Mouse (Mus musculus): ENCODE results near the gene Fam173b.
A peak's percentile ranks its signal among the peaks of the same experiment; 100 is the strongest.
"Not testable (repeated sequence)": the region's sequence is repeated elsewhere in the genome, so short reads cannot be mapped to it uniquely, and the experiment has no call there.

Gene Fam173b

GRCm38 (mm10) chr15:31601646-31602374 is at the start of gene Fam173b, which contains the start of gene Cct5:
Gene Fam173b (plus strand): TSS chr15:31601852.
Gene Cct5 (minus strand): TSS chr15:31601804.
- DNase-seq (ENCODE audit: low spot score) = peak; percentile 97

DNA sequence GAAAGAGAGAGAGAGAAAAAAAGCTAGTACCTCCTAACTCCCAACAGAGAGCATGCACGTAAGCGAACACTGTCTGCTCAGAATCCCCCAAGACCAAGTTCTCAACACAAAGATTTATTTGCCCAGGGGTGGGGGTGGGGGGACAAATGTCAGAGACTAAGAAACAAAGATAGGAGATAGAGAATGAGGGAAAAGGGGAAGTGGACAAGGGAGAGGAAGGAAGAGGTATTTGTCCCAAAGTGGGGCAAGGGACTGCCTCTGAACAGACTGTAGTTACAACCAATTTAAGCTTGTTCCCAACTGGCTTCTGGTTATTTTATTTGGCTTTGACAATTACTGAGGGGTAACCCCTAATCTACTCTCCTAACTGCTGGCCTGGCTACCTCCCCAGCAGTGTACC is 46.8 kb upstream of the Fam173b start:
- DNase-seq (ENCODE audit: low spot score) = no peak

GRCm38 (mm10) chr15:31561390-31561789 is 40.3 kb upstream of the Fam173b start:
- DNase-seq (ENCODE audit: low spot score) = no peak

GRCm38 (mm10) chr15:31561976-31562375 is 39.7 kb upstream of the Fam173b start:
- no peak for DNase-seq (ENCODE audit: low spot score)

DNA sequence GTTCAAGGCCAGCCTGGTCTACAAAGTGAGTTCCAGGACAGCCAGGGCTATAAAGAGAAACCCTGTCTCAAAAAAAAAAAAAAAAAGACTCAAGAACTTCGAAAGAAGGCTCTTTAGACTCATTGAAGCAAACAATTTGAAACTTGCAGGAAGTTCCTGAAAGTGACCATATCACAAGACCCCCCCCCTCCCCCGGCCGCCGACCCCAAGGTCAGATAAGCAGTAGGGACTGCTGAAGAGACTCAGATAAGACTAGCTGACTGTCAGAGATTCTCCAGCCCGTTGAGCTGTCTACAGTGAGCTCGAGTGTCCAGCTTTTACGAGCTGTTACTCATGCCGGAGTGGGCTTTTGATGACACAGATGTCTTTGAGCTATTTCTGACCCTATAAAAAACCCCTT is 38.8 kb upstream of the Fam173b start:
- no peak for DNase-seq (ENCODE audit: low spot score)

GRCm38 (mm10) chr15:31563577-31564546 is 37.8 kb upstream of the Fam173b start:
- DNase-seq (ENCODE audit: low spot score) = no peak

GRCm38 (mm10) chr15:31565184-31565583 is 36.5 kb upstream of the Fam173b start, which contains the start of gene Cmbl:
Gene Cmbl (plus strand): TSS chr15:31565389.
- no peak for DNase-seq (ENCODE audit: low spot score)

DNA sequence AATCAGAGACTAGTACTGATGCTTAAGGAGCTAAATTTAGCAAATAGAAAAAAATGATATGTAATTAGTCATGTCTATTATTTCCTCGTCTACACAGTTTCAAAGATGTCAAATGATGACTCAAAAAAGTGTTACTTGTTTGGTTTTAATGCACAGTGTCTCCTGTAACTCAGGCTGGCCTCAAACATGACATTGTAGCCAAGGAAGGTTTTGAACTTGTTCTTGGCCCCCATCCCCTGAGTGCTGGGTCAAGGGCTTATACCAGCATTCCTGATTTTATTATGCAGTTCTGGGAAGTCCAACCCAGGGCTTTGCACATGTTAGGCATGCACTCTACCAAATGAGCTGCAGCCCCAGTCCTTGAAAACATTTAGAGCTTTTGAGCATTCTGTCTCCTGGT is 35.9 kb upstream of the Fam173b start:
- no peak for DNase-seq (ENCODE audit: low spot score)

GRCm38 (mm10) chr15:31567431-31567830 is 34.2 kb upstream of the Fam173b start:
- no peak for DNase-seq (ENCODE audit: low spot score)

DNA sequence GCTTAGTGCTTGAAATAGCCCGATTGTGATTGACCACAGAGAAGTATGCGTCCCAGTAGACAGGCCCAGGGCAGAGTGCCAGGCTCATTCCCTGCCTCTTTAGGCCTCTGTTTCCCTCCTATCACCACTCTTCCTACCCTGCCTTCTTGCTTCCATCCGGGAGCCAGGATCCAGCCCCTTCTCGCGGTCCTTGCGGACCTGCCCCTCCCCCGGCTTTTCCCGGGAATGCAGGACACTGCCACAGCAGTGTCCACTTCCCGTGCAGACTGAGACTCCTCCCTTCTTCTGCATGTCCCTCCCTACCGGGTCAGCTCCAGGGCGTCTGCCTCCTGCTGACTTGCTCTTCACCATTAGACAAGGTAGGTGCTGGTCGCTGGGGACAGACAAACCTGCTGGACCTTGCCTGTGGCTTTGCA is 33.1 kb upstream of the Fam173b start:
- peak; percentile 66 for DNase-seq (ENCODE audit: low spot score)

DNA sequence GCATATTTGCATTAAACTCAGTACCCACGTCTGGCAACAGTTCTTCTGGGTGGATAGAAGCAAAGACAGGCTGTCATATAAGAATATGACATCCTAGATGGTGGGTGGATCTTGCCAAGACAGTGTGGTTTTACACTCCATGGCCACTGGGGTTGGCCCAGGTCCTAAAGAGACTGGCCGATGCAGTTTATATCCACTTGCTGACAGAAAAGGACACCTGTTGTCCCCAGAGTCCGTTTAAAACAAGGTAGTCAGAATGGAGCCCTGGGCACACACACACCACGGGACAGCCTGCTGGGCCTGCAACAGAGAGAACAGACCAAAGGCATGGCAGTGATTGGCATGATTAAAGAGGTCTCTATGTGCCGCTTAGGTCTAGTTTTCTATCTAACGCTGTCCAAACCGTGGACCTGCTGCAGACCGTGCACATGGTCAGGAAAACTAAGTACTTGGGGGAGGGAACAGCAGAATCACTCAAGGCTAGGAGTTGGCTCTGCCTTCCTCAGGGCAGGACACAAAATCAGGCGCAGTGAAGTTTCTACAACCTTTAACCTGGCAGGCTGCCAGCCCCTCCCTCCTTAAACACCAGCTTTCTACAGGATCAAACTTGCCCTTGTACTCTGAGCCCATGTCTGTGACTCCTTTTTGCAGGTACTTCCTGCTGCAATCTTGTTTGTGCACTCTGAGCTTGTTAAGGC is 32.2 kb upstream of the Fam173b start:
- DNase-seq (ENCODE audit: low spot score) = peak; percentile 87

DNA sequence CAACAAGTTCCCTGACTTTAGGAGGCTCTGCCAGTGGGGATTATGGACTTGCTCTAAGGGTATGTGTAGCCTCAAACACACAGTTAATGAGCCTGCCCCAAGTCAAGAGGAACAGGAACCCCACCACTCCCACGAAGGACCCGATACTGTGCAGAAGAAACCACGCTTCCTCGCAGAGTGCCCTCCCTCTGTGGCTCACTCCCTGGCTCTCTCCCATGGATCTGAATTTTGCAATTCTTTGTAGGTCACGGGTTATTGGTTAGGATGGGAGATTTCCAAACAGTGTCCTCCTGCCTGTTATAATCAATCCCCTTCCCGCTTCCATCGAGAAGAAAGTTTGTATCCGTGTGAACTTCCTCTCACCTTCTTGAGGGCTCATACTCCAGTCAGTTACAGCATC is 30.7 kb upstream of the Fam173b start:
- DNase-seq (ENCODE audit: low spot score) = peak; percentile 83

DNA sequence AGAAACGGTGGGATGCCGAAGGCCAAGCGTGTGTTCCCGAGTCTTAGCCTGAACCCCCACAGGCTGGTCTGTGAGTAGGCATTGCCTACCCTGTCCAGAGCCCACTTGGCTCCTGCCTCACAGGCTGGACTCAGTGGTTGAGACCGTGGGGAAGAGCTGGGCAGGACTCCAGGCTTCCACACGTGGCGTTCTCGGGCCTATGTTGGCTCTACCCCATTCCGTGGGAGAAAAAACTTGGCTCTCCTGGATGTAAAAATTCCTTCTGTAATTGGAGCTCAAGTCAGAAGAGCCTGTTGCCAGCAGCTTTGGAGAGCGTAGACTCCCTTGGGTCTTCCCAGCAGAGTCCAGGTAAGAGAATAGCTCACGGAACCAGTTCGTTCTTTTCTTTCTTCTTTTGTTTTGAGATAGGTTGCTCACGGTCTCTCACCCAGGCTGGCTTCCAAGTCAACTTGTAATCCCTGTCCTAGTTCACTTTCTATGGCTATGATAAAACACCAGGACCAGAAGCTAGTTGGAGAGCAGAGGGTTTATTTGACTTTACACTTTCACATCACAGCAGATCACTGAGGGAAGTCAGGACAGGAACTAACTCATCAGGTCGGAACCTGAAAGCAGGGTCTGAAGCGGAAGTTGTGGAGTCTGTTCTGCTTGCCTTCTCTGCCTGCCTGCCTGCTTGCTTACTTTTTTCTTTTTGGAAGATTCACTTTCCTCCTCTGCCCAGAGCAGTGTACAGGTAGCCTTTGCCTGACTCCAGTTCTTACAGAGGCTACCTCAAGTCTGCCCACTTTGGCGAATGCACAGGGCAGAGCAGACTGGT is 29.5 kb upstream of the Fam173b start:
- DNase-seq (ENCODE audit: low spot score) = peak; percentile 93

- no peak for DNase-seq (ENCODE audit: low spot score)
These were observed 28.4 kb upstream of the Fam173b start for GRCm38 (mm10) chr15:31573287-31573686.

- no peak for DNase-seq (ENCODE audit: low spot score)
These were observed 28.0 kb upstream of the Fam173b start for GRCm38 (mm10) chr15:31573692-31574091.

DNA sequence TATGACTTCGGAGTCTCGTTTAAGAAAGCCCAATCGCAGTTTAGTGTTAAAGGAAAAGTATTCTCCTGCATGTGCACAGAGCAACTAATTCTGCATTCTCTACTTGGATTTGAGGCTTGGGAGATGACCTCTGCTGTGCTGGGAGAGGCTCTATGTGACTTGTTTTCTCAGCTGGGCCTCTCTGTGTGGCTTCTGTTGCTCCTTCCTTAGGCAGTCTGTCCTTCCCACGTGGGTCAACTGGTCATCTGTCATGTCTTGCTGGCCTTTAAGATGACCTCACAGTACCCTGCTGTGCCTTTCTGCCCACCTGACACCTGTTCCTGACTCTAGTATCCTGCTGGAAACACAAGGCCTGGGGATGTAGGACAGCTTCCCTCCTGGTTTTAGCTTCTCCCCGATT is 25.6 kb upstream of the Fam173b start:
- no peak for DNase-seq (ENCODE audit: low spot score)

GRCm38 (mm10) chr15:31581086-31581485 is 20.6 kb upstream of the Fam173b start:
- DNase-seq (ENCODE audit: low spot score) = not testable (repeated sequence)

GRCm38 (mm10) chr15:31583304-31584085 is 18.2 kb upstream of the Fam173b start:
- peak; percentile 89 for DNase-seq (ENCODE audit: low spot score)

DNA sequence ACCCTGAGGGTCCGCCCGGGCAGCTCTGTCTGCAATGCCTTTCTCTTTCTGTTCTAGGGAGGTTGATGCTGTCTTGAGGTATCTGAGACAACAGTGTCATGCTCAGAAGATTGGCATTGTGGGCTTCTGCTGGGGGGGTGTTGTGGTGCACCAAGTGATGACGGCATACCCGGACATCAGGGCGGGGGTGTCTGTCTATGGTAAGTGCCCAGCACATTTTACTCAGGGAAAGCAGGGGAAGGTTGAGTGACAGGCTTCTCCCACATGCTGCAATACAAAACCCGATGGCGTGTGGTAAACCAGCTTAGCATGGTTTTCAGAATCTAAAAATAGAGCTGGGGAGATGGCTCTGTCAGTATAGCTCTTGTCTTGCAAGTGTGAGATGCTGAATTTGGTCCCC is 16.4 kb upstream of the Fam173b start:
- no peak for DNase-seq (ENCODE audit: low spot score)

DNA sequence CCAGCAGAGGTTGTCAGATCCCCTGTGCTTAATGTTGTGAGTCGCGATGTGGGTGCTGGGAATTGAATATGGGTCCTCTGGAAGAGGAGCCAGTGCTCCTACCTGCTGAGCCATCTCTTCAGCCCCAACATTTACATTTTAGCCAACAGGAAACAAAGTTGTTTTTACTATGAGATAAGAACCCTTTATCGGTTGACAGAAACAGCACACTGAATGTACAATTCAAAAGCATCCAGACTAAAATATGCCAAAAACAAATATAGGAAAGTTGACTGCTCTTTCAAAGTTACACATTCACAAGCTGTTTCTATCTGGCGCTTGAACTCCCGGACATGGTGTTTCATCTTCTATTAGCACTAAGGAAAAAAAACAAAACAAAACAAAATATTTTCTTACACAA is 15.6 kb upstream of the Fam173b start:
- no peak for DNase-seq (ENCODE audit: low spot score)

GRCm38 (mm10) chr15:31586519-31586918 is 15.1 kb upstream of the Fam173b start:
- peak; percentile 93 for DNase-seq (ENCODE audit: low spot score)

All from adipocyte (in vitro differentiated cells).